Mouse (Mus musculus) G1E (cell line): ENCODE data around the gene Ghrl. TPM values are rescaled to one million over a fixed set of nuclear protein-coding genes. Genes with fewer than 3 reads are reported as not detected.

ENCODE experiments used
- ATAC-seq: 2 replicates; pipeline ENCODE4 v1.8.0; 2016; ENCODE audit warnings: mild to moderate bottlenecking; ENCODE audit not compliant: insufficient number of reproducible peaks, poor library complexity, low FRiP score, severe bottlenecking; ENCODE audit errors: extremely low read depth
- DNase-seq: peaks from one replicate; pipeline ENCODE4 v3.0.0; 2012; ENCODE audit warnings: low spot score
- H3K27me3 ChIP-seq: 2 replicates; pipeline ENCODE4 v1.6.1; 2012; ENCODE audit warnings: mild to moderate bottlenecking, low read length, inconsistent platforms; ENCODE audit not compliant: insufficient read depth
- H3K36me3 ChIP-seq: replicated peaks from 2 replicates; pipeline ENCODE3; 2012; ENCODE audit warnings: mild to moderate bottlenecking, inconsistent platforms
- H3K4me1 ChIP-seq: 2 replicates; pipeline ENCODE4 v1.6.1; 2012; ENCODE audit warnings: low read depth, low read length, inconsistent platforms, mixed read lengths; ENCODE audit not compliant: insufficient read depth
- H3K4me3 ChIP-seq: 2 replicates; pipeline ENCODE4 v1.5.1; 2012; ENCODE audit warnings: low read depth, mild to moderate bottlenecking, inconsistent platforms, low read length, moderate library complexity, mixed read lengths
- H3K9me3 ChIP-seq: replicated peaks from 2 replicates; pipeline ENCODE4 v1.6.1; 2012; ENCODE audit warnings: inconsistent platforms
- CTCF ChIP-seq: IDR thresholded peaks from 2 replicates; pipeline ENCODE4 v1.5.1; 2012; ENCODE audit warnings: low read depth, low read length, inconsistent platforms, mixed read lengths
- GATA1 ChIP-seq: IDR thresholded peaks from 2 replicates; pipeline ENCODE4 v1.6.1; 2012; ENCODE audit warnings: borderline replicate concordance, low read length, inconsistent platforms, mixed read lengths
- GATA2 ChIP-seq: IDR thresholded peaks from 2 replicates; pipeline ENCODE4 v1.6.1; 2012; ENCODE audit warnings: low read depth, low read length, inconsistent platforms, borderline replicate concordance
- POLR2AphosphoS5 ChIP-seq: IDR thresholded peaks from 2 replicates; pipeline ENCODE4 v1.6.1; 2012; ENCODE audit warnings: low read depth, low read length, inconsistent platforms; ENCODE audit not compliant: insufficient replicate concordance
- TAL1 ChIP-seq: conservative IDR thresholded peaks from 2 replicates; pipeline ENCODE4 v1.6.1; 2012; ENCODE audit warnings: low read depth, low read length, inconsistent platforms, mixed read lengths
- polyA plus RNA-seq: library from polyadenylated mRNA; stranded (reverse); fragments of >175 nt; gene quantifications from 2 replicates; pipeline ENCODE4 v1.2.3, GENCODE M21; 2012
- total RNA-seq, 2 experiments: library from RNA; stranded (forward) in 1 of 2; stranded (reverse) in 1 of 2; fragments of 200-1000 nt in 1 of 2; fragments of >200 nt in 1 of 2; fragmentation: Nextera tagmentation in 1 of 2; gene quantifications; 2 replicates each; pipeline ENCODE4 v1.2.3; 2014 to 2017

The Ghrl gene
- total and polyA plus RNA-seq, 3 experiments, result not detected

DNA sequence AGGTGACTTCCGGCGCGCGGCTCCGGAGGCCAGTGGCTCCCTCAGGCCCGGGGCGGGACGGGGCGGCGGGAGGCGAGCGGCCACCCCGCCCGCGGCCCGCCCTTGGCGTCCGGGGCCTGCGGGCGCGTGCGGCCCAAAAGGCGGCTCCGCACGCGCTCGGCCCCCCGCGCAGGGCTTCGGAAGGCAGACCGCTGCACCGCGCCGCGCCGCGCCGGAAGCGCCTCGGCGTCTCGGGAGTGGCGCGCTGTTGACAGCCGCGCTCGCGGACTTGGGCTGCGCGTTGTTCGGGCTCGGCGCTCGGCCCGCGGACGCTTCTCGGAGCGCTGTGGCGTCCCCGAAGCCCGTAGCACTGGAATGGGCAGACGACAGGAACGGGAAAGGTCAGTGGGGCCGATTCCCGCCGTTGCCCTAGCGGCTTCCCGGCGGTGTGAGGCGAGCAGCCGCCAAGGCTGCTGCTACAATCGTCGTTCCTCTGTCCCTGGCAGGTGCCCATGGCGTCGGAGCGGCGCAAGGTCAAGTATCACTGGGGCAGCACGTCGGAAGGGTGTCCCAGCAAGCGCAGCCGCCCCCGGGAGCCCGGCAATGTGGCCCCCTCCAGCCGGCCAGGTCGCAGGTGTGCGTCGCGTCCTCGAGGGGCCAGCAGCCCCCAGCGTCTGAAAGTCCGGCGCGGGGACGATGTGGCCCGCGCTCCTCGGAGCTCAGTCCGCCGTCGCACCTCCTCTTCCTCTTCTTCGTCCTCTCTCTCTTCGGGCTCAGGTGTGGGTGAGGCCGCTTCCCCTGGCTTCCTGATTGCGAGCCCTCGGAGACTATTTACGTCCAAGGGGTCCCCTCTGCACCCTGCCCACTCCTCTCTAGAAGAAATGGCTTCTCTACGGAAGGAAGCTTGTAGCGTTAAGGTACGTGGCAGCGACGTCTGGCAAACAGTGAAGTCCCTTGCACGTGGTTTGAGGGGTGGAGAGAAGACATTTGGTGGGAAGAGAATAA lies 22.2 kb downstream of the Ghrl start:
- Histone ChIP-seq H3K36me3 (peaks cover 61% of the 10 kb centered on the region), H3K4me3 (peak overlapping the region; percentile 97), H3K4me1 (peaks cover 73% of the 10 kb centered on the region), H3K27me3 (no peaks in the 10 kb centered on the region), H3K9me3 (no peaks in the 10 kb centered on the region)
- DNase-seq (peak; percentile 46), ATAC-seq (no peak)
- TF ChIP-seq GATA2, result no peak
- no peak for TF ChIP-seq CTCF
- TF ChIP-seq POLR2AphosphoS5, result no peak
- no peak for TF ChIP-seq TAL1
- TF ChIP-seq GATA1, result no peak

DNA sequence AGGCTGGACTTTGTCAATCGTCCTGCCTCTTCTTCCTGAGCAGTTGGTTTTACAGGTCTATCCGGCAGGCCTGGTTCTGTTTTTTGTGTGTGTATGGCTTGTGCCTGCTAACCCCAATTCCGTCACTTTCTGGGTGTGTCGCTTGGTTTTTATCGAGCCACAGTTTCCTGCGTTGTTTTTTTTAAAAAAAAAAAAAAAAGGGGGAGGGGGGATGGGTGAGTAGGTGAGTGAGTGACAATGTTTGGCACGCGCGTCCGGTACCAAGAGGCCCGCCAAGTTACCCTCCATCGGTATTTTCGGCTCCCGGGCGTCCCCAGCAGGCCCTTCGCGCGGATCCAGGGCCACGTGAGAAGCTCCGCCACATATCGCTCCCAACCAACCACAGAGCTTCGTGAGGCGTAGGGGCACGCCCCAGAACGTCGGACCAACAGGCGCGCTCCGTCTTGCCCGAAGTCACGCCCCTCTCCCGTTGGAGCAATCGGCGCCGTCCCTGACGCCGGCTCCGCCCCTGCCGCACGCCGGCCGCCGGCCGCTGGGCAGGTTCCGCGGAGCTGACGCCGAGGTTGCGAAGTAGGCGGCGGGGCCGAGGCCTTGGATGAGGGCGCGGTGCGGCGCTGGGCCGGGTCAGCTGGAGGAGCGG lies 23.0 kb downstream of the Ghrl start, which contains the start of gene Tatdn2:
TSS of gene Tatdn2 (plus strand) at position 469 of the 640 bp plus-strand sequence.
- no peaks in the 10 kb centered on the region for H3K9me3 ChIP-seq
- TF ChIP-seq POLR2AphosphoS5 (no peak), GATA1 (no peak), CTCF (no peak), TAL1 (no peak), GATA2 (no peak)
- H3K4me1 ChIP-seq, result peaks cover 73% of the 10 kb centered on the region
- peak; percentile 95 for DNase-seq
- H3K4me3 ChIP-seq, result peak within 1 kb of the TSS; percentile 97
- peak; percentile 96 for ATAC-seq
- H3K27me3 ChIP-seq, result no peaks in the 10 kb centered on the region
- H3K36me3 ChIP-seq, result peaks cover 56% of the 10 kb centered on the region

DNA sequence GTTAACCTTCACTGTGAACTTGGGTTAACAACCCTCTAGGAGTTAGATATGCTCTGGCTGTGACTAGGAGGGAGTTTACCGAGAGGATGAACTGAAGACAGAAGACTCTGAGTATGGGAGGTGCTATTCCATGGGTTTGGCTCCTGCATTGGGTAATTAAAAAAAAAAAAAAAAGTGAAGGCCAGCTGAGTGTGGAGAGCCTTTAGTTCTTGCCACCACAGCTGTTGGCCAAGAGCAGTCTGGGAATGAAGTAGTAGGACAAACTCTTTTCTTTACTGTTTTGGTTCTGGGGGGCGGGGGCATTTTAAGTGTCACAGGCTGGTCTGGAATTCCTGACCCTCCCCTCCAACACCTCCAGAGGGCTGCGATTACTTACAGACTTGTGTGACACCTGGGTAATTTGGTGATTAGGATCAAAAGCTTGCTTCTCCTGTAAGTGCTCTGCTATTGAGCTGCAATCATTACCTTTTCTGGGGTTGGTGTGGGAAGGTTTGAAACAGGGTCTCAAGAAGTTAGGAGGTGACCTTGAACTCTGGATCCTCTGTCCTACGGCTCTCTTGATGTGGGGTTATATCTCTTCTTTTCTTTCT lies 23.8 kb downstream of the Ghrl start:
- no peak for DNase-seq
- no peak for ATAC-seq
- Histone ChIP-seq H3K4me1 (peaks cover 76% of the 10 kb centered on the region), H3K9me3 (no peaks in the 10 kb centered on the region), H3K36me3 (peaks cover 48% of the 10 kb centered on the region), H3K27me3 (no peaks in the 10 kb centered on the region), H3K4me3 (peak overlapping the region; percentile 97; the same call in 1 of the 2 replicates)
- TF ChIP-seq CTCF, result no peak
- TF ChIP-seq GATA1, result no peak
- TF ChIP-seq POLR2AphosphoS5, result no peak
- no peak for TF ChIP-seq GATA2
- no peak for TF ChIP-seq TAL1

DNA sequence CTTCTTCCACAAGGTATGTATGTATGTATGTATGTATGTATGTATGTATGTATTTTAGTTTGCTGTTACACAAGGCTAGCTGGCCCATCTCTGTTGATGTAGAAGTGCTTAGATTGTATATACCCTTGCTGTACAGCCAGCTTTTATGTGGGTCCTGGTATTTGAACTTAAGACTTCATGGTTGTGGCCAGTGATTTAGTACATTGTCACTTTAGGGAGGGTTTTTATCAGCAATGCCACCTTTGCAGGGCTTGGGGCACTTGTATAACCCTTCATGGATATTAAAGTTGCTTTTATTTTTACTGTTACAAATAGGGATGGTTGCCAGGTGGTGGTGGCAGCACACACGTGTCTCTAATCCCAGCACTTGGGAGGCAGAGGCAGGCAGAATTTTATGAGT lies 24.5 kb downstream of the Ghrl start:
- no peak for ATAC-seq
- Histone ChIP-seq H3K27me3 (no peaks in the 10 kb centered on the region), H3K9me3 (no peaks in the 10 kb centered on the region), H3K4me1 (peaks cover 78% of the 10 kb centered on the region), H3K36me3 (peaks cover 41% of the 10 kb centered on the region), H3K4me3 (no peak overlapping the region)
- no peak for DNase-seq
- TF ChIP-seq TAL1 (peak; percentile 13; the same call in 1 of the 2 replicates), POLR2AphosphoS5 (no peak)

DNA sequence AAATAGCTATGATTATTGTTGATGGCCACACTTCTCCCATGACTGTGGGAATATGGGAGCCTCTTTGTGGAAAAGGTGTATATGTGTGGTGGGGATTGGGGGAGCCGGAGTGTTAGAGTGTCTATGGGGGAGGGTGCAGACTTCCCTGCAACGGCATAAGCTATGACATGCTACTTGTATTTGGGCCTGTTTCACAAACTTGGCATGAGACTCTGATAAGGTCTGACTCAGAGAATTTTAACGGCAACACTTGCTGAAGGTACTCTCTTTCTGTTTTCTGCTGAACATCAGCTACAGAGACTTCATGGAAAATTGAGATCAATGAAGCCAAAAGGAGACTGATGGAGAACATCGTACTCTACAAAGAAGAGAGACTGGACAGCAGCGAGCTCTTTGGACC lies 26.3 kb downstream of the Ghrl start:
- peaks cover 77% of the 10 kb centered on the region for H3K4me1 ChIP-seq

DNA sequence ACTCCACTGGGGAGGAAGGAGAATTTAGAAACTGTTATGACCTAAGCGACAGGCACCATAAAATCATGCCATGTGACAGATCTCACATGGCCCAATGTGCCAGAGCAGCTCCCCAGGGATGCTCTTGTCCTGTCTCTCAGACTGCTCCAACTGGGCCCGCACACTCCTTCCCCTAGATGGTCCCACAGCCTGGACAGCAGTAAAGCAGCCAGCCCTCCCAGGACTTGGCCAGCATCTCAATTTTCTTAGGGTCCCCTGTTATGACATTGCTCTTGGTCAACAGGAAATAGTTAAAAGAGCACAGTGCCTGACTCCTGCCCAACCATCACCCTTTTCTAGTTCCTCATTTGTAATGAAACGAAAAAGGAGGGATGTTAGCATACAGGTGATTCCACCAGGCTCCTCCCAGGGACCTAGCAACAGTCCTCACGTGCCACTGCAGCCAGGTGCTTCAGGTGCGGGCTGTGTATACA lies 27.0 kb downstream of the Ghrl start:
- ATAC-seq (no peak), DNase-seq (no peak)
- no peak overlapping the region; the same call in 1 of the 2 replicates for H3K4me3 ChIP-seq
- TF ChIP-seq POLR2AphosphoS5 (no peak), TAL1 (no peak)
- peaks cover 71% of the 10 kb centered on the region for H3K4me1 ChIP-seq
- H3K9me3 ChIP-seq, result no peaks in the 10 kb centered on the region
- peaks cover 29% of the 10 kb centered on the region for H3K36me3 ChIP-seq
- no peaks in the 10 kb centered on the region for H3K27me3 ChIP-seq

More for the DNA sequence above, 26.3 kb downstream of the Ghrl start:
- no peak overlapping the region for H3K4me3 ChIP-seq
- TF ChIP-seq CTCF (no peak), GATA2 (no peak), TAL1 (no peak), GATA1 (no peak), POLR2AphosphoS5 (no peak)
- peaks cover 30% of the 10 kb centered on the region for H3K36me3 ChIP-seq
- ATAC-seq (no peak), DNase-seq (no peak)
- H3K9me3 ChIP-seq, result no peaks in the 10 kb centered on the region
- H3K27me3 ChIP-seq, result no peaks in the 10 kb centered on the region
